Mouse (Mus musculus): ENCODE measurements around the gene Maip1.

The Maip1 gene

GRCm38 (mm10) chr1:57406187-57407151, at the start of gene Maip1, which contains the start of gene Tyw5:
Gene Maip1, plus strand, starts transcription at chr1:57406328.
Gene Tyw5, minus strand, starts transcription at chr1:57407101.
- DNase-seq (ENCODE audit: low spot score) = peak; percentile 79

GRCm38 (mm10) chr1:57358546-57358945, 47.6 kb upstream of the Maip1 start:
- no peak for DNase-seq (ENCODE audit: low spot score)

GRCm38 (mm10) chr1:57367446-57367845, 38.7 kb upstream of the Maip1 start:
- no peak for DNase-seq (ENCODE audit: low spot score)

GRCm38 (mm10) chr1:57369111-57369510, 37.0 kb upstream of the Maip1 start:
- DNase-seq (ENCODE audit: low spot score) = no peak

GRCm38 (mm10) chr1:57370451-57370850, 35.7 kb upstream of the Maip1 start:
- DNase-seq (ENCODE audit: low spot score) = no peak

- DNase-seq (ENCODE audit: low spot score) = no peak
Measured at GRCm38 (mm10) chr1:57375276-57375675, 30.9 kb upstream of the Maip1 start.

- no peak for DNase-seq (ENCODE audit: low spot score)
Measured at GRCm38 (mm10) chr1:57376806-57377205, 29.3 kb upstream of the Maip1 start.

- peak; percentile 94 for DNase-seq (ENCODE audit: low spot score)
Measured at GRCm38 (mm10) chr1:57377376-57378341, 28.5 kb upstream of the Maip1 start, which contains the start of gene 1700066M21Rik. Gene 1700066M21Rik, plus strand, starts transcription at chr1:57377620.

GRCm38 (mm10) chr1:57386519-57386918, 19.6 kb upstream of the Maip1 start:
- no peak for DNase-seq (ENCODE audit: low spot score)

- DNase-seq (ENCODE audit: low spot score) = no peak
Measured at GRCm38 (mm10) chr1:57387876-57388275, 18.3 kb upstream of the Maip1 start.

- no peak for DNase-seq (ENCODE audit: low spot score)
Measured at GRCm38 (mm10) chr1:57388402-57389155, 17.5 kb upstream of the Maip1 start.

- no peak for DNase-seq (ENCODE audit: low spot score)
Measured at GRCm38 (mm10) chr1:57390993-57391790, 14.9 kb upstream of the Maip1 start.

GRCm38 (mm10) chr1:57392417-57392816, 13.7 kb upstream of the Maip1 start:
- DNase-seq (ENCODE audit: low spot score) = no peak

- peak; percentile 30 for DNase-seq (ENCODE audit: low spot score)
Measured at GRCm38 (mm10) chr1:57394051-57394450, 12.1 kb upstream of the Maip1 start.

- DNase-seq (ENCODE audit: low spot score) = no peak
Measured at GRCm38 (mm10) chr1:57400321-57400720, 5.8 kb upstream of the Maip1 start.

- no peak for DNase-seq (ENCODE audit: low spot score)
Measured at GRCm38 (mm10) chr1:57400877-57401276, 5.3 kb upstream of the Maip1 start.

- DNase-seq (ENCODE audit: low spot score) = no peak
Measured at GRCm38 (mm10) chr1:57402116-57402515, 4.0 kb upstream of the Maip1 start.

GRCm38 (mm10) chr1:57408994-57409393, 2.9 kb downstream of the Maip1 start:
- DNase-seq (ENCODE audit: low spot score) = no peak

- DNase-seq (ENCODE audit: low spot score) = no peak
Measured at GRCm38 (mm10) chr1:57413397-57413796, 7.3 kb downstream of the Maip1 start.

GRCm38 (mm10) chr1:57423696-57424095, 17.6 kb downstream of the Maip1 start:
- no peak for DNase-seq (ENCODE audit: low spot score)
